Mouse (Mus musculus): ENCODE data around the gene Zfp738.

DNA sequence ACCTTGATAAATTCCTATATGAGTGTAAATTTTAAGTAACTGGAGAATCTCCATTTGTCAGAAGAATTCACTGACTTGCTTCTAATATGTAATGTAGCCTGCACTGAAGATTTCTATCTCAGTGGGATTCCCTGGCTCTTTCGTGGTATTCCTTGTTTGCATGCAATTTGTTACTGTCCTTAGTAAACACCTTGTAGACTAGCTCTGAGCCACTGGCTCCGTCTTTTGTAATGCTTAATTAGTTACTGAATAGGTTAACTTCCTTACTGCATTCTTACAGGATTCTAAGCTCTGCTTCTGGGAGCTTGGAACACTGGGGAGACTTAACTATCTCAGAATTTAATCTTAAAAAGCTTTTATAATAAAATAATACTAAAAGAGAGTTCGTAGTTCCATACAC lies 34.4 kb downstream of the Zfp738 start:
- TF ChIP-seq CTCF (IDR thresholded peaks at IDR 0.05; ENCODE audit: low read depth) (no peak), EP300 (optimal IDR thresholded peaks at IDR 0.05) (no peak)
